Mouse (Mus musculus): ENCODE results near the gene E030018B13Rik. TPM values are rescaled to one million over a fixed set of nuclear protein-coding genes. Genes with fewer than 3 reads are reported as not detected.

E030018B13Rik gene
- polyA plus RNA-seq, 1 experiment from 2014 or later: 0.14 TPM

DNA sequence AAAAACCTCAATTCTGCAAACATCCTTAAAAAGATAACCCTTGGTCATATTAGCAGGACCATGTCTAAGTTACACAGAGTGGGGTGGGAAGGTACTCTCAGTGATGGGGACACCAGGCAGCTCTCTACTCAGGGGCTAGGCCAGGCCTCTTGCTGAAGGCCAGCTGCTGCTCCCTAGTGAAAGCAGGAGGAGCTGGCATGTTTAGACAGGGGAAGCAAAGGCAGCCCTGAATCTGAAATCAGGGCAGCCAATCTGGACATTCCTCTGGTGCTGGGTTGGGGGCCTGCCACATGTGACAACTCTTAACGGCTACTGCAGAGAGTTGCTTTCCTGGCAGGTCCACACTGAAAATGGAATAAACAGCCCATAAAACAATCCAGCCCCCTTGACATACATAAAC lies 7.5 kb downstream of the E030018B13Rik start:
- Histone ChIP-seq H3K36me3 (replicated peaks; ENCODE audit: insufficient read depth, low read length) (peaks cover 7% of the 10 kb centered on the region; the same call in 1 of the 2 replicates), H3K4me1 (ENCODE audit: insufficient read depth) (peaks cover 89% of the 10 kb centered on the region), H3K27ac (ENCODE audit: low read depth) (peak overlapping the region; percentile 66; the same call in 1 of the 2 replicates), H3K9ac (replicated peaks) (no peak overlapping the region), H3K9me3 (ENCODE audit: low read length) (no peaks in the 10 kb centered on the region), H3K4me3 (ENCODE audit: low read depth, low read length) (no peak overlapping the region), H3K4me2 (ENCODE audit: low read depth, low read length) (no peak overlapping the region), H3K27me3 (ENCODE audit: insufficient read depth, low read length) (no peaks in the 10 kb centered on the region)
- TF ChIP-seq EP300 (IDR thresholded peaks at IDR 0.05; ENCODE audit: low read depth) (no peak), CTCF (IDR thresholded peaks at IDR 0.05; ENCODE audit: low read depth) (no peak)
- DNase-seq: no peak
- 65% methylated on average over 1 of the region's 1 CpGs for WGBS (ENCODE audit: insufficient replicate concordance)
- ATAC-seq: no peak

- peak; percentile 50 for DNase-seq
- H3K4me2 ChIP-seq (ENCODE audit: low read depth, low read length): peak overlapping the region; percentile 43
- ATAC-seq: peak; percentile 57
- no peak overlapping the region; the same call in 1 of the 2 replicates for H3K9ac ChIP-seq (replicated peaks)
- peak overlapping the region; percentile 66 for H3K27ac ChIP-seq (ENCODE audit: low read depth)
- peaks cover 89% of the 10 kb centered on the region for H3K4me1 ChIP-seq (ENCODE audit: insufficient read depth)
- H3K27me3 ChIP-seq (ENCODE audit: insufficient read depth, low read length): no peaks in the 10 kb centered on the region
- no peak overlapping the region for H3K4me3 ChIP-seq (ENCODE audit: low read depth, low read length)
- H3K9me3 ChIP-seq (ENCODE audit: low read length): no peaks in the 10 kb centered on the region
- H3K36me3 ChIP-seq (replicated peaks; ENCODE audit: insufficient read depth, low read length): peaks cover 7% of the 10 kb centered on the region; the same call in 1 of the 2 replicates
- TF ChIP-seq CTCF (IDR thresholded peaks at IDR 0.05; ENCODE audit: low read depth) (peak; percentile 27; the same call in 1 of the 2 replicates), EP300 (IDR thresholded peaks at IDR 0.05; ENCODE audit: low read depth) (no peak)
- WGBS (ENCODE audit: insufficient replicate concordance): 64% methylated on average over 6 of the region's 6 CpGs
These were observed 8.2 kb downstream of the E030018B13Rik start for GRCm38 (mm10) chr7:63924747-63925412.

DNA sequence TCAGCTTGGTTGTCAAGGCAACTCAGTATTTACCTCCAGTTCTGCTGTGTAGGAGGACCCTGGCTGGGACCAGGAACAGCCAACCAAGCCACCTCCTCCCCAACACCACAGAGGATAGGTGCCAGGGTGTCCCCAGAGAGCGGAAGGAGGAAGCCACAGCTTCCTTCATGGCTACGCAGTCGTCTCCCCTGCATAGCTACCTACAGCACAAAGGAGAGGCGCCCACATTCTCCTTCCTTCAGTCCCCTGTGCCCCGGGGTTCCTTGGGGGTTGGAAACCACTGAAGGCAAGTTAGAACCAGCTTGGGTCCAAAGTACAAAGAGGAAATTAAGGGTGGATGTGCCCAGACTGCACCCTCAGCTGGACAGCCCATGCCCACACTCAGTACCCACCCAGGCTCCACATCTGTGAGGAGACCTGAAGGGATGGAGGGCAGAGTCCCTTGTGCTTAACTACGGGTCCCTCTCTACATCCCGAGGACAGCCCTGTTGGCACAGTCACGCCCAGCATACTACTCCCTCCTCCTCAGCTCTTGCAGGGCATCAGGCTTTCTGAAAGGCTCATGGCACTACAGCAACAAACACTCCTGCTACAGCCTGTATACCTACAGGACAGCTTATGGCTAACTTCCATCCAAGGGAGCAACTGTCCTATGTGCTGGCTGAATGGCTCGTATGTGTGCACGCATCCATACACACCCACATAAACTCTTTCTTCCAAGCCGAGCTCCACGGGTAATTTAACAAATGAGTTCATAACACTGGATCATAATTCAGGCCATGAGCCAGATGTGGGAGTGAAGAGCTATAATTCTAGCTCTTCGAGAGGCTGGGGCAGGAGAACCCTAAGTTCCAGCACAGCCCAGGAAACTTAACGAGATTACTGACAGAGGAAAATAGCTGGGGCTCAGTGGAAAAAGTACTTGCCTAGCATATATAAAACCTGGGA lies 9.0 kb downstream of the E030018B13Rik start:
- no peaks in the 10 kb centered on the region for H3K9me3 ChIP-seq (ENCODE audit: low read length)
- DNase-seq: peak; percentile 47
- peak overlapping the region; percentile 46 for H3K27ac ChIP-seq (ENCODE audit: low read depth)
- TF ChIP-seq EP300 (IDR thresholded peaks at IDR 0.05; ENCODE audit: low read depth) (no peak), CTCF (IDR thresholded peaks at IDR 0.05; ENCODE audit: low read depth) (no peak)
- no peak overlapping the region for H3K4me3 ChIP-seq (ENCODE audit: low read depth, low read length)
- WGBS (ENCODE audit: insufficient replicate concordance): 43% methylated on average over 14 of the region's 14 CpGs
- H3K27me3 ChIP-seq (ENCODE audit: insufficient read depth, low read length): no peaks in the 10 kb centered on the region
- peak overlapping the region; percentile 31; the same call in 1 of the 2 replicates for H3K9ac ChIP-seq (replicated peaks)
- 0 out of 2 replicates have a peak, but pooled peaks cover 3% of the 10 kb centered on the region for H3K36me3 ChIP-seq (replicated peaks; ENCODE audit: insufficient read depth, low read length)
- peaks cover 86% of the 10 kb centered on the region for H3K4me1 ChIP-seq (ENCODE audit: insufficient read depth)
- H3K4me2 ChIP-seq (ENCODE audit: low read depth, low read length): peak overlapping the region; percentile 43
- ATAC-seq: peak; percentile 53

GRCm38 (mm10) chr7:63926492-63926891 lies 9.8 kb downstream of the E030018B13Rik start:
- Histone ChIP-seq H3K4me1 (ENCODE audit: insufficient read depth) (peaks cover 80% of the 10 kb centered on the region), H3K36me3 (replicated peaks; ENCODE audit: insufficient read depth, low read length) (no peaks in the 10 kb centered on the region)
- 65% methylated on average over 3 of the region's 3 CpGs for WGBS (ENCODE audit: insufficient replicate concordance)

DNA sequence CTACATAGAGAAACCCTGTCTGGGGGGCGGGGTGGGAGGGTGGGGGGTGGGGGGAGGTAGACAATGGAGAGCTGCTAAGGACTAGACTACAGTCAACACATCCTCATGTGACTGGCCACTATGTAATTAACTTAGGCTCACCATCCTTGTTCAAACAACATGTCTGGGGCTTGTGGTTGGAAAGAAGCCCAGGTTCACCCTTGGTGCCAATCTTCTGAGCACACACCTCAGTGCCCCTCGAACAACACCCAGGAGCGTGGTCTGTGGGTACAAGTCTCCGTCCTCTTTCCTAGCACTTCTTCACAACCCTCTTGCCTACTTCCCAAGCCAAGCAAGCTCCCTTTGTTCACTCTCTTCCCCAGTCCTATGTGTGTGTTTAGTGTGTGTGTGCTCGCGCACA lies 10.5 kb downstream of the E030018B13Rik start:
- Histone ChIP-seq H3K27ac (ENCODE audit: low read depth) (no peak overlapping the region), H3K4me2 (ENCODE audit: low read depth, low read length) (no peak overlapping the region)
- no peak for ATAC-seq

More at GRCm38 (mm10) chr7:63926492-63926891, 9.8 kb downstream of the E030018B13Rik start:
- Histone ChIP-seq H3K27ac (ENCODE audit: low read depth) (no peak overlapping the region), H3K9me3 (ENCODE audit: low read length) (no peaks in the 10 kb centered on the region), H3K27me3 (ENCODE audit: insufficient read depth, low read length) (no peaks in the 10 kb centered on the region), H3K4me2 (ENCODE audit: low read depth, low read length) (no peak overlapping the region), H3K9ac (replicated peaks) (no peak overlapping the region), H3K4me3 (ENCODE audit: low read depth, low read length) (no peak overlapping the region)
- no peak for ATAC-seq
- DNase-seq: no peak
- no peak for TF ChIP-seq CTCF (IDR thresholded peaks at IDR 0.05; ENCODE audit: low read depth)

DNA sequence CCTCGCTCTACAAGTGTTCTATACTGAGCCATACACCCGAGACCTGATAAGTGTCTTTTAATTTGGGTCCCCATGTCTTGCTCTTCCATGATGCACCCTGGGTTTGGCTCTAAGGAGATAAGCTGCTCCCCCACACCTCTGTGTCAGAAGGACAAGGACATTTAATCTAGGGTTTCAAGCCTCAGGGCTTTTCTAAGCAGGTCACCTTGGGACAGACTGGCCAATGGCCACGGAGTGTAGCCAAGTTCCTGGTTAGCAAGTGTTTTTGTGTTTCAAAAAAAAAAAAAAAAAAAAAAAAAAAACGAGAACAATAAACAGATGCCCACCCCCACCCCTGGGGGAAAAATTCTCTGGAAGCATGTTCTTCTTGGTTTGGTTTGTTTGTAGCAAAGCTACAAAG lies 12.4 kb downstream of the E030018B13Rik start:
- no peaks in the 10 kb centered on the region; the same call in 1 of the 2 replicates for H3K36me3 ChIP-seq (replicated peaks; ENCODE audit: insufficient read depth, low read length)
- peak; percentile 16; the same call in 1 of the 2 replicates for ATAC-seq
- no peak overlapping the region for H3K4me3 ChIP-seq (ENCODE audit: low read depth, low read length)
- peak overlapping the region; percentile 24 for H3K4me2 ChIP-seq (ENCODE audit: low read depth, low read length)
- peak overlapping the region; percentile 46 for H3K27ac ChIP-seq (ENCODE audit: low read depth)
- DNase-seq: no peak
- WGBS (ENCODE audit: insufficient replicate concordance): 53% methylated on average over 4 of the region's 4 CpGs
- TF ChIP-seq EP300 (IDR thresholded peaks at IDR 0.05; ENCODE audit: low read depth) (peak; percentile 71), CTCF (IDR thresholded peaks at IDR 0.05; ENCODE audit: low read depth) (no peak)
- H3K9me3 ChIP-seq (ENCODE audit: low read length): no peaks in the 10 kb centered on the region
- H3K27me3 ChIP-seq (ENCODE audit: insufficient read depth, low read length): no peaks in the 10 kb centered on the region
- 0 out of 2 replicates have a peak overlapping the region, but pooled peaks have one; percentile 2 for H3K9ac ChIP-seq (replicated peaks)
- H3K4me1 ChIP-seq (ENCODE audit: insufficient read depth): peaks cover 78% of the 10 kb centered on the region

More for the DNA sequence above, 10.5 kb downstream of the E030018B13Rik start:
- no peak for DNase-seq
- Histone ChIP-seq H3K36me3 (replicated peaks; ENCODE audit: insufficient read depth, low read length) (no peaks in the 10 kb centered on the region), H3K9me3 (ENCODE audit: low read length) (no peaks in the 10 kb centered on the region), H3K9ac (replicated peaks) (no peak overlapping the region), H3K4me3 (ENCODE audit: low read depth, low read length) (no peak overlapping the region), H3K27me3 (ENCODE audit: insufficient read depth, low read length) (no peaks in the 10 kb centered on the region), H3K4me1 (ENCODE audit: insufficient read depth) (peaks cover 73% of the 10 kb centered on the region)
- TF ChIP-seq CTCF (IDR thresholded peaks at IDR 0.05; ENCODE audit: low read depth): no peak
- no peak for TF ChIP-seq EP300 (IDR thresholded peaks at IDR 0.05; ENCODE audit: low read depth)
- WGBS (ENCODE audit: insufficient replicate concordance): 73% methylated on average over 6 of the region's 6 CpGs

Data from liver, postnatal 0 days (tissue).